Mouse (Mus musculus) heart, postnatal 25 days (tissue): Measurements from ENCODE around the gene Fyn. TPM values are rescaled to one million over a fixed set of nuclear protein-coding genes. Genes with fewer than 3 reads are reported as not detected.

Experiments
- total RNA-seq, 2 experiments: library from RNA; stranded (reverse); gene quantifications; 2 replicates each; pipeline ENCODE4 v1.2.3; 2021

Gene Fyn
- total RNA-seq, 2 experiments from 2014 or later: 29.1 to 42.5 TPM

Other genes starting within 250 kb of the Fyn start
- gene Fam229b, start 234.9 kb upstream of the Fyn start, total RNA-seq: 1 to 10 TPM; 4.4 to 5.0 TPM
- 1 to 10 TPM in 1 of 2 experiments, under 1 TPM in 1; 0.91 to 1.2 TPM for gene Tube1, start 234.9 kb upstream of the Fyn start, total RNA-seq
- not detected for gene Ccn6, start 205.1 kb upstream of the Fyn start, total RNA-seq
- 1 to 10 TPM; 5.0 to 8.0 TPM for gene Traf3ip2, start 244.1 kb downstream of the Fyn start, total RNA-seq